Mouse (Mus musculus) neural tube, embryonic 15.5 days (tissue): ENCODE results near the gene Sel1l3. TPM values are rescaled to one million over a fixed set of nuclear protein-coding genes. Genes with fewer than 3 reads are reported as not detected.
A peak's percentile ranks its signal among the peaks of the same experiment; 100 is the strongest.

ENCODE experiments used
- ATAC-seq: fragments of 200-750 bp; cut with Nextera tagmentation; 2 replicates; pipeline ENCODE4 v1.8.0; 2017; ENCODE audit warnings: mild to moderate bottlenecking, moderate TSS enrichment, moderate library complexity; ENCODE audit not compliant: low FRiP score
- H3K27ac ChIP-seq: fragments of 300-500 bp; sonication (generic); replicated peaks from 2 replicates; pipeline ENCODE4 v1.5.1; 2015; ENCODE audit warnings: mild to moderate bottlenecking, inconsistent platforms
- H3K27me3 ChIP-seq: fragments of 300-500 bp; sonication (generic); replicated peaks from 2 replicates; pipeline ENCODE4 v1.6.1; 2015; ENCODE audit warnings: inconsistent platforms
- H3K36me3 ChIP-seq: fragments of 300-500 bp; sonication (generic); 2 replicates; pipeline ENCODE4 v1.6.1; 2015; ENCODE audit warnings: inconsistent platforms
- H3K4me1 ChIP-seq: fragments of 300-500 bp; sonication (generic); 2 replicates; pipeline ENCODE4 v1.6.1; 2015; ENCODE audit warnings: inconsistent platforms
- H3K4me2 ChIP-seq: fragments of 300-500 bp; sonication (generic); 2 replicates; pipeline ENCODE4 v1.6.1; 2015; ENCODE audit warnings: inconsistent platforms, mild to moderate bottlenecking, moderate library complexity
- H3K4me3 ChIP-seq: fragments of 300-500 bp; sonication (generic); replicated peaks from 2 replicates; pipeline ENCODE4 v1.5.1; 2015; ENCODE audit warnings: mild to moderate bottlenecking, inconsistent platforms
- H3K9ac ChIP-seq: fragments of 300-500 bp; sonication (generic); replicated peaks from 2 replicates; pipeline ENCODE4 v1.6.1; 2015; ENCODE audit warnings: mild to moderate bottlenecking, inconsistent platforms
- H3K9me3 ChIP-seq: fragments of 300-500 bp; sonication (generic); replicated peaks from 2 replicates; pipeline ENCODE4 v1.6.1; 2016; ENCODE audit warnings: inconsistent platforms
- WGBS: fragments of 180-500 bp; shearing (Covaris S2); methylation state at CpG from one replicate; pipeline ENCODE4 v1.1.7; 2015; ENCODE audit warnings: mixed read lengths; 5-methylcytosine and 5-hydroxymethylcytosine counted together
- polyA plus RNA-seq: library from polyadenylated mRNA; unstranded; fragments of >200 nt; fragmentation: Nextera tagmentation; extraction: Ambion mirVana; gene quantifications from 2 replicates; pipeline ENCODE4 v1.2.1, GENCODE M21; 2015

Gene Sel1l3
- polyA plus RNA-seq, 1 experiment from 2014 or later = 5.9 TPM

GRCm38 (mm10) chr5:53241109-53241508, 27.4 kb upstream of the Sel1l3 start:
- H3K9ac ChIP-seq = no peak overlapping the region
- H3K27ac ChIP-seq = no peak overlapping the region
- H3K4me3 ChIP-seq = no peak overlapping the region
- H3K36me3 ChIP-seq = no peaks in the 10 kb centered on the region
- peaks cover 10% of the 10 kb centered on the region for H3K4me1 ChIP-seq
- H3K4me2 ChIP-seq = no peak overlapping the region
- H3K27me3 ChIP-seq = no peaks in the 10 kb centered on the region
- ATAC-seq = no peak
- 48% methylated on average over 2 of the region's 2 CpGs for WGBS
- H3K9me3 ChIP-seq = no peaks in the 10 kb centered on the region

- H3K27ac ChIP-seq = no peak overlapping the region
- no peaks in the 10 kb centered on the region for H3K27me3 ChIP-seq
- H3K4me2 ChIP-seq = no peak overlapping the region
- H3K9ac ChIP-seq = no peak overlapping the region
- no peaks in the 10 kb centered on the region for H3K36me3 ChIP-seq
- H3K4me1 ChIP-seq = peaks cover 10% of the 10 kb centered on the region
- no peaks in the 10 kb centered on the region for H3K9me3 ChIP-seq
- WGBS = 21% methylated on average over 11 of the region's 11 CpGs
- H3K4me3 ChIP-seq = no peak overlapping the region
- ATAC-seq = peak; percentile 61; the same call in 1 of the 2 replicates
These were observed 26.2 kb upstream of the Sel1l3 start for GRCm38 (mm10) chr5:53239831-53240440.

GRCm38 (mm10) chr5:53239189-53239588, 25.5 kb upstream of the Sel1l3 start:
- no peak overlapping the region for H3K9ac ChIP-seq
- no peaks in the 10 kb centered on the region for H3K9me3 ChIP-seq
- WGBS = 86% methylated on average over 7 of the region's 7 CpGs
- no peaks in the 10 kb centered on the region for H3K36me3 ChIP-seq
- H3K27ac ChIP-seq = no peak overlapping the region
- H3K4me1 ChIP-seq = peaks cover 10% of the 10 kb centered on the region
- H3K27me3 ChIP-seq = no peaks in the 10 kb centered on the region
- no peak overlapping the region for H3K4me3 ChIP-seq
- no peak for ATAC-seq
- no peak overlapping the region for H3K4me2 ChIP-seq

DNA sequence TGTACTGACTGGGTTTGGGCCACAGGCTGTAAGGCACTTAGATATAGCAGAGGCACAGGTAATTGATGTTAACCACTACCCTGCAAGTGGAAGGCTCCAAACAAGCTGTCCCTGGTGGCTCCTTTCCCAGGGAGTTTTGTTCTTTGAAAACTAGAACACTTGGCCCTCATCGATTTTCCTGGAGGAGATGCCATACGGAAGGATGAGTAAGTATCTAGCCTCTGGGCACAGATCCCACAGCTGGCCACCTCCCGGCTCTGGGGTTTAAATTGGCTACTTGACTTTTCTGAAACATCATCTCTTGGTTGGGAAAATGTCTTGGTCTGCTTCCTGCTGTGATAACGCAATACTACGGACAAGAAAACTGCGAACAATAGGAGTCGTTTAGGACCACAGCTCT, 25.0 kb upstream of the Sel1l3 start:
- 66% methylated on average over 7 of the region's 7 CpGs for WGBS
- H3K4me1 ChIP-seq = peaks cover 10% of the 10 kb centered on the region
- H3K9me3 ChIP-seq = no peaks in the 10 kb centered on the region
- ATAC-seq = no peak
- H3K36me3 ChIP-seq = no peaks in the 10 kb centered on the region
- no peaks in the 10 kb centered on the region for H3K27me3 ChIP-seq
- H3K27ac ChIP-seq = no peak overlapping the region
- H3K4me3 ChIP-seq = no peak overlapping the region
- H3K9ac ChIP-seq = no peak overlapping the region
- H3K4me2 ChIP-seq = no peak overlapping the region

- Histone ChIP-seq H3K4me2 (no peak overlapping the region), H3K4me1 (peaks cover 10% of the 10 kb centered on the region), H3K27ac (no peak overlapping the region), H3K9me3 (no peaks in the 10 kb centered on the region), H3K36me3 (no peaks in the 10 kb centered on the region), H3K27me3 (no peaks in the 10 kb centered on the region), H3K9ac (no peak overlapping the region), H3K4me3 (no peak overlapping the region)
- ATAC-seq = no peak
- WGBS = 77% methylated on average over 7 of the region's 8 CpGs
These were observed 23.0 kb upstream of the Sel1l3 start for GRCm38 (mm10) chr5:53236749-53237148.

- Histone ChIP-seq H3K4me1 (peaks cover 10% of the 10 kb centered on the region), H3K27me3 (no peaks in the 10 kb centered on the region), H3K4me2 (no peak overlapping the region), H3K9ac (no peak overlapping the region), H3K9me3 (no peaks in the 10 kb centered on the region), H3K4me3 (no peak overlapping the region), H3K27ac (no peak overlapping the region), H3K36me3 (no peaks in the 10 kb centered on the region)
- ATAC-seq = no peak
- 66% methylated on average over 5 of the region's 5 CpGs for WGBS
These were observed 22.4 kb upstream of the Sel1l3 start for GRCm38 (mm10) chr5:53236136-53236535.

- H3K4me3 ChIP-seq = no peak overlapping the region
- no peaks in the 10 kb centered on the region for H3K36me3 ChIP-seq
- no peak overlapping the region for H3K4me2 ChIP-seq
- H3K27me3 ChIP-seq = no peaks in the 10 kb centered on the region
- 31% methylated on average over 4 of the region's 4 CpGs for WGBS
- no peak for ATAC-seq
- H3K9ac ChIP-seq = no peak overlapping the region
- H3K4me1 ChIP-seq = peaks cover 10% of the 10 kb centered on the region
- no peaks in the 10 kb centered on the region for H3K9me3 ChIP-seq
- no peak overlapping the region for H3K27ac ChIP-seq
These were observed 21.8 kb upstream of the Sel1l3 start for GRCm38 (mm10) chr5:53235551-53235950.

- H3K4me2 ChIP-seq = no peak overlapping the region
- H3K9me3 ChIP-seq = no peaks in the 10 kb centered on the region
- 71% methylated on average over 4 of the region's 4 CpGs for WGBS
- no peak overlapping the region for H3K4me3 ChIP-seq
- H3K36me3 ChIP-seq = no peaks in the 10 kb centered on the region
- no peaks in the 10 kb centered on the region for H3K4me1 ChIP-seq
- H3K9ac ChIP-seq = no peak overlapping the region
- H3K27ac ChIP-seq = no peak overlapping the region
- no peak for ATAC-seq
- H3K27me3 ChIP-seq = no peaks in the 10 kb centered on the region
These were observed 16.8 kb upstream of the Sel1l3 start for GRCm38 (mm10) chr5:53230560-53230959.

GRCm38 (mm10) chr5:53225434-53225833, 11.7 kb upstream of the Sel1l3 start:
- H3K27me3 ChIP-seq = no peaks in the 10 kb centered on the region
- H3K9me3 ChIP-seq = no peaks in the 10 kb centered on the region
- H3K4me1 ChIP-seq = no peaks in the 10 kb centered on the region
- no peak for ATAC-seq
- H3K4me2 ChIP-seq = no peak overlapping the region
- no peak overlapping the region for H3K9ac ChIP-seq
- whole genome bisulfite sequencing = 92% methylated on average over 13 of the region's 13 CpGs
- H3K36me3 ChIP-seq = no peaks in the 10 kb centered on the region
- no peak overlapping the region for H3K4me3 ChIP-seq
- H3K27ac ChIP-seq = no peak overlapping the region

GRCm38 (mm10) chr5:53214801-53215200, 1.1 kb upstream of the Sel1l3 start:
- Histone ChIP-seq H3K4me3 (no peak overlapping the region), H3K36me3 (no peaks in the 10 kb centered on the region), H3K27ac (no peak overlapping the region), H3K4me1 (peaks cover 35% of the 10 kb centered on the region), H3K4me2 (peak overlapping the region; percentile 97), H3K27me3 (0 out of 2 replicates have a peak, but pooled peaks cover 6% of the 10 kb centered on the region), H3K9ac (no peak overlapping the region), H3K9me3 (no peaks in the 10 kb centered on the region)
- ATAC-seq = no peak
- 0% methylated on average over 1 of the region's 1 CpGs for WGBS

- no peak overlapping the region for H3K9ac ChIP-seq
- H3K4me2 ChIP-seq = peak overlapping the region; percentile 97
- ATAC-seq = no peak
- WGBS = 26% methylated on average over 5 of the region's 5 CpGs
- 0 out of 2 replicates have a peak, but pooled peaks cover 6% of the 10 kb centered on the region for H3K27me3 ChIP-seq
- H3K4me3 ChIP-seq = peak overlapping the region; percentile 63
- no peaks in the 10 kb centered on the region for H3K36me3 ChIP-seq
- peaks cover 35% of the 10 kb centered on the region for H3K4me1 ChIP-seq
- H3K27ac ChIP-seq = no peak overlapping the region
- H3K9me3 ChIP-seq = no peaks in the 10 kb centered on the region
These were observed 635 bp upstream of the Sel1l3 start for GRCm38 (mm10) chr5:53214362-53214761.

DNA sequence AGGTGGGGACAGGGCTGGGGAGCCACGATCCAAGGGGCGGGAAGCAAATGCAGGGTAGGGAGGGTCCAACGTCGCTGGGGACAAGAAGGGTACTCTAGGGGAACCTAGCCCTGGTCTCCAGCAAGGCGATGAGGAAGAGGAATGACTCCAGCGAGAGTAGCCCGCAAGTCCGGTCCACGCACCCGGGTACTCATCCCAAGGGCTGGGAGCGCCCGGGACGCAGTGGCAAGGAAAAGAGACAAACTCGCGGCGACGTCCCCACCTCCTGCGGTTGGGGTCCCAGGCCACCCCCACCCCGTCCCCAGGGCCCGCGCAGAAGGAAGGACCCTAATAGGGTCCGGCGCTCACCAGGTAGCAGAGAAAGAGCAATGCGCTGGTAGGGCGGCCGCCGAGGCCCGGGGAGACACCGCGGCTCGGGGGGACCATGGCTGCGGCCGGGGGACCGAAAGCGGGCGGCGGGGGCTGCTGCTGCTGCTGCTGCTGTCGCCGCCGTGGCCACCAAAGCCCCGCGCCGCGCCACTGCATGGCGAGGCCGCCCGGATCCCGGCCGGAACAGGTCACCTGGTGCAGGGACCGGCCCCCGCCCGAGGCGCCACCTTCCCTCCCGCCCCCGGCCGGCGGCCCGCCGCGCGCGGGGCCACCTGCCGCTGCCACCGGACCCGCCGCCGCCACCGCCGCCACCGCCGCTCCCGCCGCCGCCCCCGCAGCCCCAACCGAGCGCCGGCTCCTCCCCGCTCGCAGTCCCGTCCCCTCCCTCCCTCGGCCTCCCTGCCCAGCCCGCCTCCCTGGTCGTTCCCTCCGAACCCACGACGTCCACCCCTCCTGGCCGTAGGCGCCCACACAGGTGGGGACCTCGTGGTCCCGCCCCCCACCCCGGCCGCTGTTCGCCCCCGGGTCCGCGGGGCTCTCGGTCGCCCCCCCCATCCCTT, 681 bp downstream of the Sel1l3 start:
- no peaks in the 10 kb centered on the region for H3K9me3 ChIP-seq
- no peaks in the 10 kb centered on the region for H3K36me3 ChIP-seq
- WGBS = under 1% methylated on average over 38 of the region's 99 CpGs
- peaks cover 35% of the 10 kb centered on the region for H3K4me1 ChIP-seq
- H3K27ac ChIP-seq = peak overlapping the region; percentile 48
- peak; percentile 55 for ATAC-seq
- peak overlapping the region; percentile 75 for H3K9ac ChIP-seq
- H3K4me2 ChIP-seq = peak overlapping the region; percentile 97
- peak overlapping the region; percentile 63 for H3K4me3 ChIP-seq
- H3K27me3 ChIP-seq = 0 out of 2 replicates have a peak, but pooled peaks cover 6% of the 10 kb centered on the region
